Mouse (Mus musculus) embryonic fibroblast, embryonic 13.5 days (primary cell): ENCODE measurements around the gene Ralgps2. TPM values are rescaled to one million over a fixed set of nuclear protein-coding genes. Genes with fewer than 3 reads are reported as not detected.
A peak's percentile ranks its signal among the peaks of the same experiment; 100 is the strongest.

Source experiments
- H3K27ac ChIP-seq: 2 replicates; pipeline ENCODE4 v1.5.1; 2012; ENCODE audit warnings: low read length, control low read depth, inconsistent platforms; ENCODE audit not compliant: insufficient read depth
- H3K4me1 ChIP-seq: 2 replicates; pipeline ENCODE4 v1.6.1; 2011; ENCODE audit warnings: low read length; ENCODE audit not compliant: control insufficient read depth, insufficient read depth
- H3K4me3 ChIP-seq: 2 replicates; pipeline ENCODE4 v1.5.1; 2011; ENCODE audit warnings: mild to moderate bottlenecking, control low read depth, low read length; ENCODE audit not compliant: insufficient read depth
- CTCF ChIP-seq: IDR thresholded peaks from 2 replicates; pipeline ENCODE4 v1.5.1; 2011; ENCODE audit warnings: mild to moderate bottlenecking, control low read depth, low read length, moderate library complexity, borderline replicate concordance; ENCODE audit not compliant: insufficient read depth
- POLR2A ChIP-seq: IDR thresholded peaks from 2 replicates; pipeline ENCODE4 v1.6.1; 2011; ENCODE audit warnings: low read depth, mild to moderate bottlenecking, control low read depth, low read length, moderate library complexity
- polyA plus RNA-seq: library from polyadenylated mRNA; stranded (reverse); fragments of >200 nt; gene quantifications from 2 replicates; pipeline ENCODE4 v1.2.4, GENCODE M21; 2011; ENCODE audit warnings: low read depth; ENCODE audit not compliant: missing spikeins, insufficient read length

Ralgps2 gene
- polyA plus RNA-seq, 1 experiment: 10.7 TPM

DNA sequence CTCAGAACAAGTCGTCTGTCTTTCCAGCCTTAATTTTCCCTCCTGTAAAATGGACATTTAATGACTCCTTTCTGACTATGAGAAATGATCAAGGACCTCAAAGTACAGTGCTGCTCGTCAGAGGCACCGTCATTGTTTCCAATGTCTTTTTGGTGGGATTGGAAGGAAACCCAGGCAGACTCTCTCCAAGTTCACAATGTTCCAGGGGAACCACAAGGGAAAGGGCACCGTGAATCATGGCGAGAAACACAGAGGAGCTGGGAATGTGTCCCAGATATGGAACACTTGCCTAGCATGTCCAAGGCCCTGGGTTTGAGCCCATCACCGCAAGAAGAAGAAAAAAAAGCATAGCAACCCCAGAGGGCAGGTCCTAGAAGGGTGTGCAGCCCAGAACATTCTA, 176.1 kb downstream of the Ralgps2 start:
- H3K27ac ChIP-seq: no peak overlapping the region
- peaks cover 3% of the 10 kb centered on the region; the same call in 1 of the 2 replicates for H3K4me1 ChIP-seq
- TF ChIP-seq CTCF: no peak
- TF ChIP-seq POLR2A: no peak
- H3K4me3 ChIP-seq: no peak overlapping the region

- peak overlapping the region; percentile 86 for H3K27ac ChIP-seq
- no peak overlapping the region for H3K4me3 ChIP-seq
- TF ChIP-seq CTCF (no peak), POLR2A (no peak)
- peaks cover 3% of the 10 kb centered on the region; the same call in 1 of the 2 replicates for H3K4me1 ChIP-seq
Measured at GRCm38 (mm10) chr1:156761430-156761801, 178.0 kb downstream of the Ralgps2 start.

- Histone ChIP-seq H3K4me1 (peaks cover 3% of the 10 kb centered on the region; the same call in 1 of the 2 replicates), H3K4me3 (no peak overlapping the region), H3K27ac (peak overlapping the region; percentile 87)
- no peak for TF ChIP-seq CTCF
- TF ChIP-seq POLR2A: no peak
Measured at GRCm38 (mm10) chr1:156760549-156761429, 178.6 kb downstream of the Ralgps2 start.

GRCm38 (mm10) chr1:156758326-156758725, 181.1 kb downstream of the Ralgps2 start:
- Histone ChIP-seq H3K27ac (no peak overlapping the region), H3K4me1 (peaks cover 3% of the 10 kb centered on the region; the same call in 1 of the 2 replicates), H3K4me3 (no peak overlapping the region)
- TF ChIP-seq CTCF (no peak), POLR2A (no peak)

DNA sequence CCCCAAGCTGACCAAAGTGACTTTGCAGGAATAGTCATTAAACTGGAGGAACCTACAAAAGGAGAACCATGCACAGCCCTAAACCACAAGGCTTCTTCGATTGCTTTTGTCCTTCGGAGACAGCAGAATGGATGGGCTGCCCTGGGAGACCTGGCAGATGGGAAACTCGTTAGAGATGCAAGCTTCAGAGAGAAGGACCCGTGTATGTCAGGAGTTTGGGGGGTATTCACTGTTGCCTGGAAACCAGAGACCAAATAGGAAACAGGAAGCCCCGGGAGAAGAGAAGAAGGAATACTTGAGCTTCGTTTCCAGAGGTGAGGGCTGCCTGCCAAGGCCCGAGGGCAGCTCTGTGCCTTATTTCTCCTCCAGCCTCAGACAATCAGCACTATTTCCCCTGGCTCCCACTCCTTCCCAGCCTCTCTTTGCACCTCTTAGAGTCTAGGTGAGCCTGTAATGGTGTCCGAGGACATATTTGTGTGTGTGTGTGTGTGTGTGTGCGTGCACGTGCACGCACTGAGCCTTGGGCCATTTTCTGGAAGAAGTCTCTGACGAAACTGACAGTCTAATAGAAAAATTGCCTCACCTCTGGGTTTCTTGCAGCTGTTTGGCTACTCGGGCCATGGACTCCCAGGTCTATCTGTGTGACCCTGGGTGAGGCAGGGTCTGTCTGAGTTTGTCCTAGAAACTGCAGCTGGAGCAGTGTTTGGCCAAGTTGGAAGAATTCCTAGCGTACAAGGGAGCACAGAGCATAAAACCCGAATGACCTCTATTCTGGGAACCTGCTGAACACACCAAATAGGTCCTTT, 184.6 kb downstream of the Ralgps2 start:
- H3K4me3 ChIP-seq: no peak overlapping the region
- H3K4me1 ChIP-seq: no peaks in the 10 kb centered on the region; the same call in 1 of the 2 replicates
- no peak for TF ChIP-seq CTCF
- no peak for TF ChIP-seq POLR2A
- no peak overlapping the region for H3K27ac ChIP-seq

Other genes starting within 250 kb of the Ralgps2 start
- 39.8 and 40.8 TPM in 2 replicates for gene Fam20b, start 220.5 kb downstream of the Ralgps2 start, polyA plus RNA-seq
- gene Angptl1, start 101.1 kb downstream of the Ralgps2 start, polyA plus RNA-seq: 1.1 and 11.9 TPM in 2 replicates
- not detected in 2 replicates for gene Tex35, start 169.1 kb upstream of the Ralgps2 start, polyA plus RNA-seq